Mouse (Mus musculus) mesoderm, embryonic 11.5 days (tissue): Measurements from ENCODE around the gene Asic1.

Experiments
- DNase-seq: peaks from one replicate; pipeline ENCODE4 v3.0.0-alpha.2; 2012; ENCODE audit warnings: low read depth, low spot score

Asic1 gene

DNA sequence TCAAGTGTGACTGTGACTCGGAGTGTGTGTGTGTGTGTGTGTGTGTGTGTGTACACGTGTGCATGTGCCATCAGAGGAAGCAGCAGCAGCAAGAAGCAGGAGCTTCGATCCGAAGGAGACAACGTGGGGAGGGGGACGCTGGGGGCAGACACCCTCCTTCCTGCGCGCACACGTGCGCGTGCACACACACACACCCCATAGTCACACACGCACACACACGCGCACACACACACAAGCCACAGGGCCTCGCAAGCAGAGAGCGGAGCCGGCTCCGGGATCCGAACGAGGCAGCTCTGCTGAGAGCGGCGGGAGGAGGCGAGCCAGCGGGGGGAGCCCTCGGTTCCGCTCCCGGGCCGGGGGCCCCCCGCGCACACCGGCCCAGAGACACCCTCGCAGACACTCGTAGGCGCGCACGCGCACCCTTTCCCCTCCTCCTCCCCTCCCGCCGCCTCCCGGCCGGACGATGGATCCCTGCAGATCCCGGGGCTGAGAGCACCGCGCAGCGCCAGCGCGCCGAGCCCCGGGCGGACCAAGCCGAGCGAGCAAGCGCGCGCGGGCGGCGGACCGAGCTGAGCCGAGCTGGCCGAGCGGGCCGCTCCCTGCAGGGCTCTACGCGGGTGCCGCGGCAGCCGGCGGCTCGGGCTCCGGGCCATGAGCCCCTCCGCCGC, at the start of gene Asic1:
Gene Asic1 (plus strand): TSS at position 215 of the 668 bp plus-strand sequence.
- peak; percentile 61 for DNase-seq

GRCm38 (mm10) chr15:99622063-99622462, 48.1 kb upstream of the Asic1 start:
- no peak for DNase-seq

DNA sequence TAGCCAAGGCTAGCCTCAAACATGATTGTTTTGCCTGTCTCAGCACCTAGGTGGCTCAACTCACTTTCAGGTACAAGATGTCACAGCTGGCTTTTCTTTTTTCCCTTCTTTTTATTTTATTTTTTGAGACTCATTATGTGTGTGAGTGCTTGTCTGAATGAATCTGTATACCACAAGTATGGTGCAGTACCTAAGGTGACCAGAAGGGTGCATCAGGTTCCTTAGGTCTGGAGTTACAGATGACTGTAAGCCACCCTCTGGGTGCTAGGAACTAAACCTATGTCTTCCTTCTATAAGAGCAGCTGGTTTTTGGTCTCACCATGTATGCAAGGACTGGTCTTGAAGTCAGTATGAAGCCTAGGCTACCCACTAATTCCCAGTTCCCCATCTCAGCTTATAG, 38.5 kb upstream of the Asic1 start:
- DNase-seq: no peak

GRCm38 (mm10) chr15:99634702-99635101, 35.5 kb upstream of the Asic1 start:
- DNase-seq: no peak

DNA sequence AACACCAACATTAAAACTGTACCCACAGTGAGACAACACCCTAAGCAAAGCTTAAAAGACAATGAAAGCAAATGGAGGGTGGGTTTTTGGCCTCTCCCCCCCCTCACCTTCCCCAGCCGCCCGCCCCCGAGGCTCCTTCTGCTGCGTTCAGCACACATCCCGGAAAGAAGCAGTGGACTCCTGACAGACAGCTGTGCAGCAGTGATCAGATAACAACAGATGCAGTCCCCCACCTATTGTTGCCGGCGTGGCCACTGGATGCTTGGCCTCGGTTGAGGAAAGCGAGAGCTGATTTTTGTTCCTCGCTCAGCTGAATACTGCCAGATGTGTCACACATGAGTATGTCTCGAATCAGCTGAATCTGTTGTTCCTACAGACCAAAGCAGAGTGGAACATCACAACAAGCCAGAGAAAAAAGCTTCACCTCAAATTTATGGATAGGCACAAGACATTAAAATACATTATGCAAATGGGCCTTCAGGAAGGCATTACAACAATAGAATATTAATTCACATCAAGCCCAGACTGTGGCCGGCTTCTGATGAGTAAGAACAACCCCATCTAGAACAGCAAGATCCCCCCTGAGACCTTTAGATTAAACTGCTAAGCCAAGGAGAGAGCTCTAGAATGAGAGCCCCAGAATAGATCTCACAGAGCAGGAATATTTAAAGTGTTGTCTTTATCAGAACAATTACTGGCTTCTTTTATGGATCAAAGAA, 32.6 kb upstream of the Asic1 start:
- no peak for DNase-seq

DNA sequence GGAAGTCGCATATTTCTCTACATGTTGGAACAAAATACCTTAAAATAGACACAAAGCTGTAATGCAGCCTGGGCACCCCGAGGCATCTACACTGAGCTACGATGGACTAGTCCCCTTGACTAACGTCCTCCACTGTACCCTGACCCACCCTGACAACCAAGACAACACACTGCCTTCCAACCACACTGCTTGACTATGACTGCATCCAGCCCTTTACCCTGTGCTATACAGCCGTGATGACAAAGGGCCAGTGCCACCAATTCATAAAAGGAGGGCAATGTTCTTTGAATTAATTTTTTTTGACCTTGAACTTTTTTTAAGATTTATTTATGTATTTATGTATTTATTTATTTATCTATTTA, 32.1 kb upstream of the Asic1 start:
- no peak for DNase-seq

DNA sequence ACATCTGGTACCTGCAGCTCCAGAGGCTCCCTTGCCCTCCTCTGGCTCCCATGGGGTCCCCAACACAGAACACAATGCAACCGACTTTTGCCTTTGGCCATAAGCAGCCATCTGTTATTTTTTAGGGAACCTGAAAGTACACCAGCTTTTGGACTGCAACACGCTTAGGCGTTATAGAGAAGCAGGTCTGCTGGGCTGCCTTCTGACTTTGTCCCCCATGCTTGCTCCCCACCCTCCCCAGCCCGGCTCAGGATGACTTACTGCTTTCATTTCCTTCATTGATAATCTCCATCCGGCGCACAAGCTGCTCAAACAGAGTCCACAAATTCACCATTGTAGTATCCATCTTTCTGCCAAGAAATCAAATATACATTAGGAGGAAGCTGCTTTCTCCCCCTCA, 27.5 kb upstream of the Asic1 start:
- DNase-seq: no peak

- no peak for DNase-seq
Observed at GRCm38 (mm10) chr15:99643832-99644231, 26.3 kb upstream of the Asic1 start.

- DNase-seq: no peak
Observed at GRCm38 (mm10) chr15:99644776-99645175, 25.4 kb upstream of the Asic1 start.

DNA sequence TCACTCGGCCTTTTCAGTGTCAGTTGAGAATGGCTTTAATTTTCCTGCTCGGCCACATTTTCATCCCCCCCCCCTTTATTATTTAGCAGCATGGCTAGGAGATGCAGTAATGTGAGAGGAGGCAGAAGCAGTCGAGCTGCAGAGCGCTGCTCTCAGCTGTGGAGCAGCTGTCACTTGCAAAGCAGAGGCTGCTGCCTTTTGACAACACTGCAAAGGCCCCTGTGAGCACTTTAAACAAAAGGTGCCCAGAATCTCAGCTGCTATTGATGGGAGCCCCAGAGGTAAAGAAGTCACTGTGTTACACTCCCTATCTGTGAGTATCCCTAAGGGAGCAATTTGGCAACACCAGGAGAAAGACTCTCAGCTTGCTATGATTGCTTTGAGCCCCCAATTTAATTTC, 21.8 kb upstream of the Asic1 start:
- DNase-seq: peak; percentile 55

- DNase-seq: no peak
Observed at GRCm38 (mm10) chr15:99649067-99649761, 21.0 kb upstream of the Asic1 start.

DNA sequence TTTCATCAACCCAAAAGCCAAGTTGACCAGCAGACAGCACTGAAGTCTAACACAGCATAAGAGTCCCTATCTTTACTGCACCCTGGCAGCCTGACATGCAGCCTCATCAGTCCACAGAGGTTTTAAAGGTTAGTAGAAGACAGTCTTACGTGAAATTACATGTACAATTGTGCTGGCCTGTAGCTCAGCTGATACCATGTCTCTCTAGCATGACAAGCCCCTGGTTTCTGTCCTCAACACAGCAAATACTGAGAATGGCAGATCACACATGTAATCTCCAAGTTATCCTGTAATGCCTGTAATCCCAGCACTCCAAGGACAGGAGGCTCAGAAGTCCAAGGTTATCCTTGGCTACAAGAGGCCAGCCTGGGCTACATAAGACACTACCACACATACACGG, 19.9 kb upstream of the Asic1 start:
- no peak for DNase-seq

- DNase-seq: peak; percentile 98
Observed at GRCm38 (mm10) chr15:99651163-99651872, 18.9 kb upstream of the Asic1 start, which contains the start of gene Racgap1. TSS of gene Racgap1 (minus strand) at chr15:99651656.

- no peak for DNase-seq
Observed at GRCm38 (mm10) chr15:99651984-99652872, 17.9 kb upstream of the Asic1 start.

DNA sequence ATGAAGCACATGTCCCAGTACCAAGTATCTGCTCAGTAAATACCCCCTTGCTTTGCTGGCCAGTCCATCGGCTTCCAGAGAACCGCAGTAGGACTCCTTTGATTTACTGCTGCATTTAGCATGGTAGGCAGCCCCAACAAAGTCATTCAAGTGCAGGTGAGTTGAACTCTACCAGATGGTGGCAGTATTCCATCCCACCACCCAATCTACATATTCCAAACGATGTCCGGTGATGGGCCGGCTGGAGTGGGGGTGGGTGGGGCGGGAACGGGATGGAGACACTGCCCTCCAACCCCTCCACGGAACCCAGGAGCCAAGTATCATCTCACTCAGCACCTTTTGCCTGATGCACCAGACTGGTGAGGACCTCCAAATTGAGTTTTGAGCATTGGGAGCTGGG, 16.9 kb upstream of the Asic1 start:
- DNase-seq: no peak

DNA sequence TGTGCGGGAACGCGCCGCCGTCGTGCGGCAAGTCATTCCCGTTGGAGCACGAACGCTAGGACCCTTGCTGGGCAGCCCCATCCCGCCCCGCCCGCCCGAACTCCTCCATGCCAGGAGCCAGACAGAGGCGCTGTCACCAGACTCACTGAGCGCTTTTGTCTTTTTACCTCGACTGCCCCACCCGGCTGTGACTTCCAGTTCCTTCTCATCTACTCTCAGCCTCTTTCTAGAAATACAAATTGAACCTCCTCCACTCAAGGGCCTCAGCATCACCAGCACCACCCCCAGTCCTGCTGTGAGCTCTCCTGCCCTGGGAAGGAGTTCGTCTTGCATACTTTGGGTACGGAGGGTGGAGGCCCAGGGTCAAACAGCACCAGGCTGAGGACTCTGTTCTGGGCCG, 16.3 kb upstream of the Asic1 start:
- no peak for DNase-seq

GRCm38 (mm10) chr15:99655956-99656355, 14.2 kb upstream of the Asic1 start:
- no peak for DNase-seq

DNA sequence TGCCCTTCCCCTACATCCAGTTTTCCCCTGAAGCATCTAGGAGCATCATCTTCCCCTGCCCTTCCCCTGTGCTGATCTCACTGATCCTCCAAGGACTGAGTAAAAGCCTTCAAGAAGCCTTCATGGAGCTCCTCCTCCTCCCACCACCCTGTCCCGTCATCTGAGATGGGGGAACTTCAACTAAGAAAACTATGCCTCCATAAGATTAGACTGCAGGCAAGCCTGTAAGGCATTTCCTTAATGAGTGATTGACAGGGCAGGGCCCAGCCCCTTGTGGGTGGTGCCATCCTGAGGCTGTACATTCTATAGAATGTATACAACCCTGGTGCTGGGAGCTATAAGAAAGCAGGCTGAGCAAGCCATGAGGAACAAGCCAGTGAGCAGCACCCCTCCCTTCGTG, 11.7 kb upstream of the Asic1 start:
- no peak for DNase-seq

- no peak for DNase-seq
Observed at GRCm38 (mm10) chr15:99661121-99661830, 8.9 kb upstream of the Asic1 start.

- DNase-seq: no peak
Observed at GRCm38 (mm10) chr15:99662371-99662770, 7.8 kb upstream of the Asic1 start.
